Mouse (Mus musculus) midbrain, embryonic 11.5 days (tissue): Measurements from ENCODE around the gene Dcun1d3. TPM values are rescaled to one million over a fixed set of nuclear protein-coding genes. Genes with fewer than 3 reads are reported as not detected.

ENCODE experiments used
- ATAC-seq: fragments of 200-750 bp; cut with Nextera tagmentation; 2 replicates; pipeline ENCODE4 v1.8.0; 2017; ENCODE audit warnings: moderate TSS enrichment, moderate library complexity; ENCODE audit not compliant: low FRiP score
- DNase-seq: peaks from one replicate; pipeline ENCODE4 v3.0.0; 2015; ENCODE audit warnings: low spot score; ENCODE audit errors: missing footprints
- H3K27ac ChIP-seq: fragments of 300-500 bp; sonication (generic); 2 replicates; pipeline ENCODE4 v1.5.1; 2014; ENCODE audit warnings: low read depth, low read length
- H3K27me3 ChIP-seq: fragments of 300-500 bp; sonication (generic); 2 replicates; pipeline ENCODE4 v1.6.1; 2014; ENCODE audit warnings: mild to moderate bottlenecking, low read length, moderate library complexity, mixed read lengths; ENCODE audit not compliant: control insufficient read depth, insufficient read depth
- H3K36me3 ChIP-seq: fragments of 300-500 bp; sonication (generic); 2 replicates; pipeline ENCODE4 v1.6.1; 2014; ENCODE audit warnings: mild to moderate bottlenecking, low read length, moderate library complexity, mixed read lengths; ENCODE audit not compliant: control insufficient read depth, insufficient read depth
- H3K4me1 ChIP-seq: fragments of 300-500 bp; sonication (generic); 2 replicates; pipeline ENCODE4 v1.6.1; 2014; ENCODE audit warnings: low read length; ENCODE audit not compliant: control insufficient read depth, insufficient read depth
- H3K4me2 ChIP-seq: fragments of 300-500 bp; sonication (generic); 2 replicates; pipeline ENCODE4 v1.6.1; 2014; ENCODE audit warnings: mild to moderate bottlenecking, moderate library complexity
- H3K4me3 ChIP-seq: fragments of 300-500 bp; sonication (generic); 2 replicates; pipeline ENCODE4 v1.5.1; 2014; ENCODE audit warnings: low read depth, low read length
- H3K9ac ChIP-seq: fragments of 300-500 bp; sonication (generic); 2 replicates; pipeline ENCODE4 v1.6.1; 2014; ENCODE audit warnings: low read length
- H3K9me3 ChIP-seq: fragments of 300-500 bp; sonication (generic); 2 replicates; pipeline ENCODE4 v1.6.1; 2016; ENCODE audit warnings: low read length; ENCODE audit not compliant: control insufficient read depth
- WGBS: fragments of 180-500 bp; shearing (Covaris S2); extraction: QIAGEN DNeasy Blood & Tissue Kit; methylation state at CpG from one replicate; pipeline ENCODE4 v1.1.7; 2014; 5-methylcytosine and 5-hydroxymethylcytosine counted together
- polyA plus RNA-seq: library from polyadenylated mRNA; unstranded; fragments of >200 nt; fragmentation: Nextera tagmentation; extraction: Ambion mirVana; gene quantifications from 2 replicates; pipeline ENCODE4 v1.2.1, GENCODE M21; 2014

The Dcun1d3 gene
- polyA plus RNA-seq, 1 experiment from 2014 or later, result 10.5 TPM

DNA sequence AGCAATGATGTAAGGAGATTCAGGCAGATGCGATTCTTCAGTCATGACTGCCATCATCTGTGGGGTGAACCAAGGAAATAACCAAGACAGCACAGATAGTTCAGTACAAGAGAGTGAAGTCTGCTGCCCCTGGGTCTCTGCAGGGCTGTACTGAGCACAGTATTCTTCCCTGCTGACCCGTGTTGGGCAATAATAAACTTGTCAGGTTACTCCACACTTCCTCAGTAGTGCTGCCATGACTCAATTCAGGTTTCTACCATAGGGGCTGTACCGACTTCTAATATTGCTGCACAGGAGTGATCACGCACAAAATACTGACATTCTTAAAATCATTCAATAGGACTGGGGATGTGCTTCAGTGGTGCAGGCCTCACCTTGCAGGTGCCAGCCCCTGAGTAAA lies 16.9 kb downstream of the Dcun1d3 start:
- no peak overlapping the region for H3K4me2 ChIP-seq
- H3K27me3 ChIP-seq, result no peaks in the 10 kb centered on the region
- no peaks in the 10 kb centered on the region for H3K4me1 ChIP-seq
- DNase-seq, result no peak
- 91% methylated on average over 4 of the region's 4 CpGs for WGBS
- H3K4me3 ChIP-seq, result no peak overlapping the region
- no peaks in the 10 kb centered on the region for H3K36me3 ChIP-seq
- no peak for ATAC-seq
- H3K27ac ChIP-seq, result no peak overlapping the region
- no peaks in the 10 kb centered on the region for H3K9me3 ChIP-seq
- H3K9ac ChIP-seq, result no peak overlapping the region

DNA sequence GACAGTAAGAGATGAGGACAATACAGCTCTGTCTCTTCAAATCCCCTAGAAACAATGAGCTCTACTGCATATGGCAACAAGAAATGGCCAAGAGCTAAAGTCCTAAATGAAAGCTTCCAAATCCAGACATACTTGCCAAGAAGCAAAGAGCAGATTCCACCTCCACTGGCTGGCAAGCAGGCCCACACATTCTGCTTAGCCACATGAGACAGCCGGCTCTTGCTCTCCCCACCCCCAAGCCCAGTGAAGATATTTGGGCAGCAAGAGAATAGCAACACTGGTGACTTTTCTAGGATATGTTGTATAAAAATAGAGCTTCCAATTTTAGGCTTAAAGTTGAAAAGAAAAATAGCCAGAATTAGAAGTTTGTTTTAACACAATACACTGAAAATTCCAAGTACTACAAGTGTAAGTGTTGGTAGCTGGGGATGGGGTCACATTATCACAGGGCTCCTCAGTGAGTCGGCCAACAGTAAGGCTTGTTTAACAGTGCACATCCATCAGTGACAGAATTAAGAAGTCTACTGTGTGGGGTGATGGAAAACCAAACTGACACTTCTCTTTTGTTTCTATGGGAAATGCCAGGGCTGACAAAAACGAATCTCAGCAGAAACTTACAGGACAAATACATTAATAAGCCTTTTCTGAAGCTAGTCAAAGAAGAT lies 20.2 kb downstream of the Dcun1d3 start:
- H3K9me3 ChIP-seq, result no peaks in the 10 kb centered on the region
- no peak overlapping the region for H3K4me2 ChIP-seq
- no peak overlapping the region for H3K9ac ChIP-seq
- 66% methylated on average over 3 of the region's 3 CpGs for WGBS
- H3K4me3 ChIP-seq, result no peak overlapping the region
- H3K36me3 ChIP-seq, result no peaks in the 10 kb centered on the region
- peaks cover 3% of the 10 kb centered on the region; the same call in 1 of the 2 replicates for H3K4me1 ChIP-seq
- no peaks in the 10 kb centered on the region for H3K27me3 ChIP-seq
- no peak overlapping the region for H3K27ac ChIP-seq
- no peak for ATAC-seq
- DNase-seq, result no peak

DNA sequence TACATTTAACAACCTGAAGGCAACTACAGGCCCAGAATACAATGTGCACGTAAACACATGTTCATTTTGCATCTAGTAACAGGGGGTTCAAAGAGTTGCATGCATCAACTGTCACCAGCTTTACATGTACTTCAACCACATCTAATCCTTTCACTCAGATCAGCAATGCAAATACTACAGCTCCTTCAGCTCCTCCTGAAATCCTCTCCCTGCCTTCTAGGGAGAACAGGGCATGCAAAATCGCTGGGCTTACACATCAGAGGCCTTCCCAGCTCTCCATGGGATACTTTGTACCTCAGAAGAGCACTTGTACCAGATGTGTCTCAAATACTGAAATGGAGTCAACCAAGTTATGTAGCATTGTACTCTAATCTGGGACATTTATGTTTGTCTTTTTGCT lies 23.0 kb downstream of the Dcun1d3 start:
- Histone ChIP-seq H3K4me3 (no peak overlapping the region), H3K36me3 (no peaks in the 10 kb centered on the region), H3K9me3 (no peaks in the 10 kb centered on the region), H3K9ac (no peak overlapping the region), H3K4me2 (no peak overlapping the region), H3K27ac (peak overlapping the region; percentile 9; the same call in 1 of the 2 replicates), H3K4me1 (peaks cover 3% of the 10 kb centered on the region; the same call in 1 of the 2 replicates), H3K27me3 (no peaks in the 10 kb centered on the region)
- DNase-seq (peak; percentile 88), ATAC-seq (peak; percentile 55; the same call in 1 of the 2 replicates)
- 17% methylated on average over 2 of the region's 2 CpGs for WGBS

DNA sequence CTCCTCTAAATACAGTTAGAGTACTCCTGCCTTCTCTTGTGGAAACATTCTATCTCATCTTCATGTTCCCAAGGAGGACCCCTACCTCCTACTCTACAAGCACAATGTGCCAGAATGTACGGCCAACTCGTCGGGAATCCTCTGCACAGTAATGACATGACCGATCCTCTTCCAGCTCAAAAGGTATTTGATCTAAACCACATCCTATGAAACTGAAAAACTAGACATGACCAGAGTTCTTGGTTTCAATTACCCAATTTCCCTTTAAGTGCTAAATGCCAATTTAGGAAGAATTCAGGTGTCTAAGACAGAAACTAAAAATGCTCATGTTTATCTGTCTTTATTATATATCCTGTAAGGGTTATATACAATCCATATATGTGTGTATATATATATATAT lies 23.9 kb downstream of the Dcun1d3 start:
- no peak for DNase-seq
- Histone ChIP-seq H3K4me2 (no peak overlapping the region), H3K27me3 (no peaks in the 10 kb centered on the region), H3K9me3 (no peaks in the 10 kb centered on the region), H3K9ac (no peak overlapping the region), H3K36me3 (no peaks in the 10 kb centered on the region), H3K4me3 (no peak overlapping the region), H3K27ac (no peak overlapping the region), H3K4me1 (peaks cover 3% of the 10 kb centered on the region; the same call in 1 of the 2 replicates)
- no peak for ATAC-seq
- 83% methylated on average over 4 of the region's 4 CpGs for WGBS

DNA sequence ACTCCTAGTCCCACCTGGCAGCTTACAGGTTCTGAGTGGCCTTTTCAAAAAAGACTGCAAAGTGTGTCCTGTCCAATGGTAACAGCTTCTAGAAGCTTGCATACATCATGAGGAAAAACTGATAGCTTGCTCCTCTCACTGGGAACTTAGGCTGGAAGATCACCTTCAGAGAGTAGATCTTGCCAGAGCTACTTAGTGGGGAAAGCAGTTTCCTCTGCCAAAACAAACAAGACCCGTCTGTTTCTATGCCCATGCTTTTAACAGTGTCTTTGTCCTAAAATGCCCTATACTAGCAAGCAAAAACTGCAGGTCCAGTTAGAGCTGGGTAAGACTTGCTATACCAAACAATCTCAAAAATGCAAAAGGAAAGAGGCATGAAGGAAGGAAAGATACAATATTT lies 30.0 kb downstream of the Dcun1d3 start:
- Histone ChIP-seq H3K4me2 (no peak overlapping the region), H3K36me3 (no peaks in the 10 kb centered on the region), H3K4me3 (no peak overlapping the region), H3K4me1 (peaks cover 12% of the 10 kb centered on the region), H3K27ac (no peak overlapping the region), H3K27me3 (no peaks in the 10 kb centered on the region), H3K9ac (no peak overlapping the region), H3K9me3 (no peaks in the 10 kb centered on the region)
- ATAC-seq, result no peak
- WGBS, result 72% methylated on average over 1 of the region's 1 CpGs
- DNase-seq, result no peak

DNA sequence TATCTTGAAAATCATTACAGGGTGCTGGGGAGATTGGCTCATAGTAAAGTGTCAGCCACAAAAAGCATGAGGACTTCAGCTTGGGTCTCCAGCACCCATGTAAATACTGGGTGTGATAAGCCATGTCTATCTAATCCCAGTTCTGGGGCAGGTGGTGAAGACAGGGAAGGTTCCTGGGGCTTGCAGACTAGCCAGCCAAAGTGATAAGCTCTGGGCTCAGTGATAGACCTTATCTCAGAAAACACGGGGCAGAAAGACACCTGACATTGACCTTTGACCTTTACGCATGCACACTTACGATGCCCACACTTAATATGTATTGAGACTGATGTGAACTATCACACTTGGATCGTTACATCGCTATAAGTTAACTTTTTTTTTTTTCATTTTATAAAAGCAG lies 31.6 kb downstream of the Dcun1d3 start:
- no peak for ATAC-seq
- no peak overlapping the region for H3K4me3 ChIP-seq

DNA sequence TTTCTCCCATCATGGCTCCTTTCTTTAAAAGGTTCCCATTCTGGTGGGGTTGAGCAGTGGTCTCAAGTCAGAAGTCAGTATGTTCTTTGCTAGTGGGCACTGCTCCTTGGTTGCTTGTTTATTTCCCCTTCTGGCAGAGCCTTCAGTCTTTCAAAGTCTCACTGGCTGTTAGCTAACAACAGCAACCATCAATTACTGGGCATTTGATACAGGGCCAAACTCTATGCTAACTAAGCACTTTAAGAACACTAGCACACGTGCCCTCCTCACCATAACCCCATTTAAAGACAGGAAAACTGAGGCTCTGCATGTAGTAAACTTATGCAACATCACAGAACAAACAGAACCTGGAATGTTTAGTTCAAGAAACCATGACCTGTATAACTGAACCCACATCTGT lies 33.9 kb downstream of the Dcun1d3 start:
- H3K9ac ChIP-seq, result no peak overlapping the region
- no peaks in the 10 kb centered on the region for H3K9me3 ChIP-seq
- H3K36me3 ChIP-seq, result peaks cover 2% of the 10 kb centered on the region; the same call in 1 of the 2 replicates
- no peak for DNase-seq
- WGBS, result 53% methylated on average over 1 of the region's 1 CpGs
- H3K4me2 ChIP-seq, result no peak overlapping the region
- peak overlapping the region; percentile 67; the same call in 1 of the 2 replicates for H3K27ac ChIP-seq
- H3K4me1 ChIP-seq, result peaks cover 22% of the 10 kb centered on the region
- ATAC-seq, result no peak
- no peak overlapping the region for H3K4me3 ChIP-seq
- no peaks in the 10 kb centered on the region for H3K27me3 ChIP-seq

More for the DNA sequence above, 31.6 kb downstream of the Dcun1d3 start:
- Histone ChIP-seq H3K4me1 (peaks cover 22% of the 10 kb centered on the region), H3K4me2 (no peak overlapping the region), H3K27me3 (no peaks in the 10 kb centered on the region), H3K9me3 (no peaks in the 10 kb centered on the region), H3K9ac (no peak overlapping the region), H3K36me3 (peaks cover under 1% of the 10 kb centered on the region; the same call in 1 of the 2 replicates), H3K27ac (no peak overlapping the region)
- WGBS, result 91% methylated on average over 5 of the region's 5 CpGs
- DNase-seq, result no peak

DNA sequence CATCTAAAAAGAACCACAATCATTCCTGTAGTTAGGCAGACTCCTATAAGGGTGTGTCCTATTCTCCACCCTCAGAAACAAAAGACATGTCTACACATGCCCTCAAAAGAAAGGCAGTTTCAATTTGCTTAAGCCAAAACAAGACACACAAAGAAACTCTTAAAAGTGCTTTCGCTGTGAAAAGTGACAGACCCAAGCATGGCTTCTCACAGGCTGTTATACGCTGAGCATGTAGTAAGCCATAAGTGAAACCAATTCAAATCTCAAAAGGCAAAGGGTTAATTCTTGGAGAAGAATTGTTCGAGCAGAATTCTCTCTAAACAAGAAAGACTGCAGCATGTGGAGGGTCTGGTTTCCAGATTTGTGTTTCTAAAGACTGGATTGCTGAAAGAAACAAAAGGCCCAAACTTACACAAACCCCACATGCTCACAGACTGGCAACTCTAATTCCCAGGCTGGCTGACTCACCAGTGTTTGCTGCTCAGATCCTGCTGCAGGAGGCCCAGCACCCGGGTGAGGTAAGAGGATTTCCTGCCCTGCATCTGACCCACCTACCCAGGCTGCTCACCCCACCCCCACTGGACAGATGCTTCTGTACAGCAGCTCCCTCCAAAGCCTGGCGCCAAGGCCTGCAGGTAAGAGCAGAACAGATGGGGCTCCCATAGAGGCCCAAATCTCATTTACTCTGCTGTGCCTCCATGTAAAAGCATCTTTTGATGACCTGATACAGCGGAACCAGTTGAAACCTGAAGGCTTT lies 34.6 kb downstream of the Dcun1d3 start:
- peaks cover 2% of the 10 kb centered on the region; the same call in 1 of the 2 replicates for H3K36me3 ChIP-seq
- H3K4me2 ChIP-seq, result no peak overlapping the region
- no peaks in the 10 kb centered on the region for H3K27me3 ChIP-seq
- H3K9ac ChIP-seq, result peak overlapping the region; percentile 12; the same call in 1 of the 2 replicates
- H3K27ac ChIP-seq, result peak overlapping the region; percentile 67
- peaks cover 22% of the 10 kb centered on the region for H3K4me1 ChIP-seq
- peak; percentile 93 for ATAC-seq
- peak; percentile 92 for DNase-seq
- H3K4me3 ChIP-seq, result no peak overlapping the region
- H3K9me3 ChIP-seq, result no peaks in the 10 kb centered on the region
- WGBS, result 13% methylated on average over 6 of the region's 6 CpGs

DNA sequence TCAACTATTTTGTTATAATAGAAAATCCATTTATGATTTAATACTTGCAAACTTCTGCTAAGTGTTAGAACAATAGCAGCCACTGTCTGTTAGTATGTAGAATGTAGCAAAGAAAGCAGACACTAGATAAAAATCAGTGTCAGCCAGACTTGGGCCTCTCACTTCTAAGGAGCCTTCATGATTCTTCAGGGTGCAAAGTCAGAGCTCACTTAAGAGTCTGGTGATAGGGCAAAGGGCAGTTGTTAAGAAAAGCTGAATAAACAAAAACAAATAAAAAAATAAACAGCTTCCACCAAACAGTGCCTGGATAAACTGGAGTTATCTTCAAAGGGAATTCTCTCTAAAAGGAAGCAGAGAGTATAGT lies 35.1 kb downstream of the Dcun1d3 start:
- H3K9ac ChIP-seq, result no peak overlapping the region
- H3K4me1 ChIP-seq, result peaks cover 22% of the 10 kb centered on the region
- H3K27me3 ChIP-seq, result no peaks in the 10 kb centered on the region
- H3K27ac ChIP-seq, result peak overlapping the region; percentile 67
- ATAC-seq (no peak), DNase-seq (no peak)
- H3K4me3 ChIP-seq, result no peak overlapping the region
- no peak overlapping the region for H3K4me2 ChIP-seq
- H3K36me3 ChIP-seq, result peaks cover 2% of the 10 kb centered on the region; the same call in 1 of the 2 replicates
- no peaks in the 10 kb centered on the region for H3K9me3 ChIP-seq
